Mouse (Mus musculus) CD8-positive naive resting alpha-beta T cell, adult 2 months (primary cell): ENCODE data around the gene Rpia.
"Not testable (repeated sequence)": the region's sequence is repeated elsewhere in the genome, so short reads cannot be mapped to it uniquely, and the experiment has no call there.

Source experiments
- DNase-seq, 2 experiments: peaks; one replicate each; pipeline ENCODE4 v3.0.0; 2022; ENCODE audit warnings: low read depth in 2 of 2, low spot score in 2 of 2

Gene Rpia

DNA sequence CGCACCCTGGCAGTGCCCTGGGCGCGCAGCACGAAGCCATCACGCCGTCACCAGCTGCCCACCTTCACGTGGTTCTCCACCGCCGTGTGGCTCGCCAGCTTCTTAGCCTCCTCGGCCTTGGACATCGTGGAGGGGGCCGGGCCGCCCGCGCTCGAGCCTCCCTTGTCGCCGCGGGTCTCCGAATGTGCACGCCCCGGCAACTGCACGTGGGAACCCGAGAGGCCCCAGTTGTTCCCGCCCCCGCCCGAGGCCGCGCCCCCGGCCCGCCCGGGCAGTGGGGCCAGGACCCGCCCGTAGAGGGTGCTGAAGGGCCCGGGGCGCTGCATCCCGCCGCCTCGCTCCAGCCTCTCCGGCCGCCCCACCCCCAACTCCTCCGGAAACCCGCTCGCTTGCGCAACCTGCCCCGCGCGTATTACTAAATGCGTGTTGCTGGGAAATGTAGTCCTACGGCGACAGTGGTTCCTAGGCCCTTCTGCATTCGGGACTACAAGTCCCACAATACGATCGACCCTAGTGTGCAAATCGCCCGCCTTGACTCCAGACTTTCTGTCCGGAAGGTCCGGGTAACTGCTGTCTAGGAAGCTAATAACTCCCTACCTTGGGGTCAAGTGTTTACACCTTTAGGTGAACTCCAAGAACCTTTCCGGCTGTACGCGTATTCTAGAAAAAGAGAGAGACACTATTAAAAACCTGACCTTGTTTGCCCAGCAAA, at the start of gene Rpia:
Rpia (minus strand) TSS at position 409 of the 712 bp plus-strand sequence.
- DNase-seq, result peak; percentile 89 to 91

DNA sequence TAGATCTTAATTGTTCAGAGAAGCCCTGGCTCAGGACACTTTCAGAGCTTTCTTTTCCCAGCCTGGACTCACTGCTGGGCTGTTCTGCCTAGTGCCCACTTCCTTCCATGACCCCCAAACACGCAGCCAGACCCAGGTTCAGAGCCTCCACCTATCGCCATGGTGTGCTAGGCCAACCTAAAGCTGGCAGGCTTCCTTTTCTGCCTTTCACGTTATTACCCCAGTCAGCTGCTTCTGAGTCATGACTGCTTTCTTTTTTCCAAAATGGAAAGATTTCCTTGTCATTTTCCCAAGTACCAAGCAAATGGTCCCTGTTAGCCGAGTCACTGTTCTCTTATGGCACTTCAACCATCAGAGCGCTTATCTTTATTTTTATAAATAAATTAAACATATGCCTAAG, 48.2 kb upstream of the Rpia start:
- DNase-seq, result no peak

DNA sequence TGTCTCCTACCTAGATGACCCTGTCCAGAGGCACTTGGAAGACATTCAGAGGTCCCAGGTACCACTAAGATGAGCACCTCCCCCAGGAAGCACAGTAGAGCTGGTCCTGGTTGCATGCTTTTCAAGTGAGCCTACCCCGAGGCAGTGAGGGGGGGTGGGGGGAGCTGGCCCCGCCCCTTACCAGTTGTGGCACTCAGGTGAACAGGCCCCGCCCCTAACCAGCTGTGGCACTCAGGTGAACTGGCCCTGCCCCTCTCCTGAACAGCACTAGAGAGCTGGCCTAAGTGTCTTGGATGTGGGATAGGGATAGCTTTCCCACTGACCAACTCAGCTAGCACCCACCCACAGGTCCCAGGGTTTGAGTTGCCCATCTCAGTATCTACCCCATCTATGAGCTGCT, 46.5 kb upstream of the Rpia start:
- no peak for DNase-seq

DNA sequence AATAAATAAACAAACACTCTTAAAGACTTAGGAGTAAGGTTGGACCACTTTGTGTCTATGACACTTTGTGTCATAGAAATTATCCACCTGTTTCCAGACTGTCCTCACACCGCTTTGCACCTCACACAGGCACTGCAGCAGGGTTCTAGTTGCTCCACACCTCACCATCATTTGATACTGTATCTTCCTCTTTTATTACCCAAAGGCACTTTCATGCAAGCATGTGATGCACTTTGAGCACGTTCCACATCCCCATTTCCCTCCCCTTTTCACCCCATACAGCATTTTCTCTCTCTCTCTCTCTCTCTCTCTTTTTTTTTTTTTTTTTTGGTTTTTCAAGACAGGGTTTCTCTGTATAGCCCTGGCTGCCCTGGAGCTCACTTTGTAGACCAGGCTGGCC, 45.3 kb upstream of the Rpia start:
- no peak for DNase-seq

DNA sequence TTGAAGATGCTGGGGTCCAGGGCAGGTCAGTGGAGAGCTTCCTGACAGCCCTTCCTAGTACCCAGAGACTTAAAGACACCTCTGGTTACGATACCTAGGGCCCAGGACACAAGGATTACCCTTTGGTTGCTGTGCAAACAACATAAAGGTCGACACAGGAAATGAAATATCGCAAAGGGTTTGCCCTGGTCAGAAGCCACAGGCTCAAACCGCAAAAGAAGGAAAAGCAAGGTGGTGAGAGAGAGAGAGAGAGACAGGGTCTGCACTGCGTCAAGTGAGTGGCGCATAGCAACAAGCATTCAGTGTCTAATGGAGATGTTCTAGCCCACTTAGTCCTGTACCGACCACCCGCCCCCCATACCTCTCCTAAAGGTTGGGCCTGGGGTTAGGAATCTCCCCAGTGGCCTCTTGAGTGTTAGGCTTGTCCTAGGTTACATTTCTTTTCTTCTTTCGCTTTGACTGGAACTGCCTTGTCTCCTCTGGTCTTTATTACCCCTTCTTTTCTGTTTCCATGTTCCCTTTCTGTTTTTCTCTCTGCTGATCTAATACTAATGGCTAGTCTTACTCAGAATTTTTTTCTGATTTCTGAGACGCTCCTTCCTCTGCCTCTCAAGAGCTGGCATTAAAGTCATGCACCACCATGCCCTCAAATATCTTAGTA, 39.3 kb upstream of the Rpia start:
- DNase-seq, result no peak

DNA sequence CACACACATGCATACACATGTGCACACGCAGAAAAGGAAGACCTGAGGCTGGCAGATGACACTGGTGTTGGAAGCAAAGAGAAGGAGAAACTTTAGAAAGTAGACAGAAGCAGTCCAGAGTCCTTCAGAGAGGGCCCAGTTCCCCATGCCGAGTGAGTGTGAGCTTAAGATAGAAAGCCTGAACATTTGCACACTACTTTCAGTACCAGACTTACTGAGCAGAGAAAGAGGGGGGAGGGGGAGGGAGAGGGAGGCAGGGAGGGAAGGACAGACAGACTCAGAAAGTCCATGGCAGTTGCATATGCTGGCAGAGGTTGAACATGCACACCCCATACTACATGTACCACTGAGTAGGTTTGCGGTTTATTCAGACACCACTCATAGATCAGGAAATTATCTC, 38.5 kb upstream of the Rpia start:
- no peak for DNase-seq

DNA sequence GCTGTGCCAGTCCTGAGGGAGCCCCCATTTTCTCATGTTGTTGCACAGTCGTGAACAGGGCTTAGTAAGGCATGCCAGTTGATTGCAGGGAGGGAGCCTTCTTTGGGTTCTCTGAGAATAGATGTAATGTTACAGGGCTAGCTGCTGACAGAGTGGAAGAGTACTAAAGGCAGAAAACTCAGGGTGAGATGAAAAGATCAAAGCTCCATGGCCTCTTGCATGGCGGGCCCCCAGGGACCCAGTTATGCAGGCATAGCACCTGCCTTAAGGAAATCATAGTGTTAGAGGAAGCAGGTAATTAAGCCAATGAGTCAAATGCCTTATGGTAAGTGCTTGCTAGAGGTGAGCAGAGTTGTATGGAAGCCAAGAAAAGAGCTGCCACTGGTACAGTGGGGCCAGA, 37.4 kb upstream of the Rpia start:
- no peak for DNase-seq

DNA sequence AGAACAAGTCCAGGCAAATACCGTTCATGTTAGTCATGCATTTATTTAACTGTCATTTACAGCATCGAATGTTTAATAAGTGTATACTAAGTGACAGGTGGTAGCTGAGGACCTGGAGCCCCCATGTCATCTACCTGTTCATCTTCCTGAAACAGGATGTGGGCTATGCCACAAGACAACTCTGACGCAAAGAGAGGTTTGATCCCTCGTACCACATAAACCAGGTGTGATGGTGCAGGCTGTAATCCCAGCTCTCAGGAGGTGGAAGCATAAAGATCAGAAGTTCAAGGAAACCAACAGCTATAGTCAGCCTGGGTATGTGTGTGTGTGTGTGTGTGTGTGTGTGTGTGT, 32.9 kb upstream of the Rpia start:
- peak; percentile 90 to 91 for DNase-seq

DNA sequence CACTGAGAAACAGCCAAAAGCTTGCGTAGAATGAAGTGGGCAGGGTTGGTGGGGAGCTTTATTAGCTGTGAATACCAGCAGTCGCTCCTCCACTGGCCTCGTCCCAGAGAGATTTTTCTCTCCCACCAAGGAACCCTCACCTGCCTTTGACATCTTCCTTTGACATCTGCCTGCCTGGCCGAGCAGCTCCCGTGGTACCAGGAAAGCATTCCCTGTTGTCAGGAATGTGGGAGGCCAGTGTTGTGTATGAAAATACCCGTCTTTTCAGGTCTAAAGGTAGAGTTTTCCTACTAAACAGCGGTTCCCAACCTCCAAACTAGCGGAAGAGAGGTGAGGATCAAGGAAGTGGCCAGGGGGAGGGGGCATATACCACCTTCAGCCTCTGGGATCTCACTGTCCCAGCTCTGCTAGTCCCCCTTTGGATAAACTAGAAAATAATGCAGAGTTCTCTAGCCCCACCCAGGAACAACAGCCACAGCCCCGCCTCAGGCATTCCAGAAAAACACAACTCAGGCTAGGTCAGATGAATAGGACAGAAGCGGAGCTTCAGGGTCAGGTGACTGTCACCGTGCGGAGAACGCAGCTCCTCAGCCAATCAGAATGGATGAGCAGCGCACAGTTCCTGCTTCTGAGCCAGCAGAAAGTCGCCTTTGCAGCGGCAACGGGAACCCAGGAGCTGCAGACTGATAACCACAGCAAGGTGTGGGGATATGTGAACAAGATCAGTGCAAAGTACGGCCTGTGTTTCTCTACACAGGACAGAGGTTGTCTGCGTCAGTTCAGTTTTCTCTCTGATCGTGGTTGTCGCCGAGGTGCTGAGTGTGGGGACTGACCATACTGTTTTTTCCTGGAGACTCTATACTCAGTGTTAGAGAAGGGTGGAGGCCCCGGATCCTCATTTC, 32.3 kb upstream of the Rpia start:
- DNase-seq, result peak in 1 of 2 experiments; percentile 80

DNA sequence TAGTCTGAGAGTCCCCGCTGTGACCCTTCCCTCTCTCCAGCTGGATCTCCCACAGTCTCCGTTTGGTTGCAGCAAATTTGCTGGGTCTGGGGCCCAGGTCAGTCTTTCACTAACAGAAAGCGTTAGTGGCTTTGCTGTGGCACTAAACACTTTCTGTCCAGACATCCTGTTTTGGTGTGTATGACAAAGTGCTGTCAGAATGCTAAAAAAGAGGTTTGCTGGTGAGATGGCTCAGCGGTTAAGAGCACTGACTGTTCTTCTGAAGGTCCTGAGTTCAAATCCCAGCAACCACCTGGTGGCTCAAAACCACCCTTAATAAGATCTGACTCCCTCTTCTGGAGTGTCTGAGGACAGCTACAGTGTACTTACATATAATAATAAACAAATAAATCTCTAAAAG, 31.2 kb upstream of the Rpia start:
- DNase-seq, result not testable (repeated sequence)

DNA sequence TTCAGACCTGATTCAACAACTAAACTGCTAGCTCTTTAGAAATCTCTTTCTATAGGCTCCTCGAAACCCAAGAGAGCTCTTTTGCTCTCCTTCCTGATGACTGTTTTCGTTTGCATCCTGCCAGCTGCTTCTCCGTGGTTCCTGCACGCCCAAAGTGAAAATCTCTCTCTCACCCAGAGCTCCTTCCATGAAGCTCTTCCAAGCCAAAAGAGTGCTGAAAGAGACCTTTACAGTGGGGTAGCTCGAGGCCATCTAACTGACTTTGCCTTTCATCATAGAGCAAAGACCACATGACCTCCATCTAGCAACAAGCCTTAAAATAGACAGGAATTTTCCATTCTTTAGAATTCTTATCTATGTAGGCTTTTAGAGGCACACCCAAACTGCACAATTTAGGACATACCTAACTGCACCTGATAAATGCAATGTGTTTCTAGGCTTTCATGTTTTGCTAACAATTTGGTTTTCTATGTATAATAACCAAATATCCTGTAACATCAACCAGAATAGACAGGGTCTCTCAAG, 30.4 kb upstream of the Rpia start:
- DNase-seq, result no peak

DNA sequence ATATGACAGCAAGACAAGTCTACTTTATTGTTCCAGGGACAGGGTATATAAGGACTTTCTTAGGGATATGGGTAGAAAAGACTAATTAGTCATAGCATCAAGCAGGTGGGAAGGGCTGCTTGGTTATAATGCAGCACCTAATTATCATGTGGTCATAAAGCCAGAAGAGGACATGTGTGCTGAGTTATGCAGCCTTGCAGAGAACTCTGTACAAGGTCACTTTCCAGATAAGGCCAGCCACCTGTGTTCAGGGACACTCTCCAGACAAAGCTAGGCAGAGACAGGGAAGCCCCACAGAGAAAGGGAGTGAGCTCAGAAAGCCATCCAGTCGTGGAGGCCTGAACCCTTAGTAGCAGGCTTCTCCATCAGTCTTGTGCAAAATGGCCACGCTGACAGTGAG, 29.5 kb upstream of the Rpia start:
- no peak for DNase-seq

DNA sequence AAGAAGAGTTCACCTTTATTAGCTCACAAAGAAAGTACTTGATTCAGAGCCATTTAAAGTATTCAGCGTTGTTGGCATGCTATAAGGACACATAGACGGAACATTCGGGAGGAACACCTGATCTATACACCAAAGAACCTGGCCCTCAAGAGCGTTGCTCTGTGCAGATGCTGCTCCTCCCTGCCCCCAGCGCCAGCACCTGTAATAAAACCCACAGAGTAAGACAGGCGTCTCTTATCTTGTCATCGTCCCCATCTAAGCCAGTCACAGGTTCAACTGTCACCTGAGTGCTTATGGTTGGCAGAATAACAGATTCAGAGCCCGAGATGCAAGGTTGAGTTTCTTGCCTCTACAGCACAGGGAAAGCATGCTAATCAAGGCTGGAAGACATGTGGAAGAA, 23.4 kb upstream of the Rpia start:
- no peak for DNase-seq

DNA sequence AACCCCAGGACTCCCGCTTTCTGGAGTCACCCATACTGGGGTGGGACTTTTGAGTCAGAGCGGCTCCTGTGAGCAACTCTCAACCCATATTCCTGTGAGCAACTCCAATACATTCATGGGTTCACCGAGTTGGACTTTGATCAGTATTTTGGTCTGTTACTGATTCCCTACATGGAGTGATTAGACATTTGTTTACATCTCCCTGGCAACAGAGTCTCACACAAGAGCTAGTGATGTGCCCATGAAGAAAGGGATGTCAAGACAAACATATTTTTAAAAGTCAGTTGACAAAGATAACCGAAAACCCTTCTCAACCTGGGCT, 22.6 kb upstream of the Rpia start:
- no peak for DNase-seq

DNA sequence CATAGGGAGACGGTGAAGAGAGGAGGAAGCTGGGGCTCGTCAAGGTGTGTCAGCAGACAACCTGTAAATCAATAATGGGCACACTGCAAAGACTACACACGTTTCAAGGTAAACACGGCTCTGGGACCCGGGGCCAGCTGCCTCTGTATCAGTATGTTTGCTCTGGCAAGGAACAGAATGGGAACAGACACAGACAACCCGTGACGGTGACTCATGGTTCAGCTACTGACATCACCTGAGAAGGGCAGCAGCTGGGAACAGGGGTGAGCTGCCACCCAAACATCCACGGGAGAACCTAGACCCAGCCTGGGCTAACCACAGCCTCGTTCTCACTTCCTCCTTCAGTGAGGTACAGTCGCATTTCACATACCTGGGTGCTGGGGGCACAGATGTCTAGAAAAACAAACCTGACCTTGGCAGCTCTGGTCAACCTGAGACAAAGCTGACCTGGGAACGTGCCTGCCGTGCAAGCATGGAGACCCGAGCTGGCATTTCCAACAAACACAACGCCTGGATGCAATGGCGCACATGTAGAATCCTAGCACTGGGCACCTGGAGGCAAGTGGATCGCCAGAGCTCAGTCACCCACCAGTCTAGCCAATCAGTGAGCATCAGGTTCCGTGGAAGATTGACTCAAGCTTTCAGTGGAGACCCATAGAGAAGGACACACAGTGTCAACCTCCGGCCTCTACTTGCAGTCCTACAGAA, 22.0 kb upstream of the Rpia start:
- peak; percentile 70 to 80 for DNase-seq

DNA sequence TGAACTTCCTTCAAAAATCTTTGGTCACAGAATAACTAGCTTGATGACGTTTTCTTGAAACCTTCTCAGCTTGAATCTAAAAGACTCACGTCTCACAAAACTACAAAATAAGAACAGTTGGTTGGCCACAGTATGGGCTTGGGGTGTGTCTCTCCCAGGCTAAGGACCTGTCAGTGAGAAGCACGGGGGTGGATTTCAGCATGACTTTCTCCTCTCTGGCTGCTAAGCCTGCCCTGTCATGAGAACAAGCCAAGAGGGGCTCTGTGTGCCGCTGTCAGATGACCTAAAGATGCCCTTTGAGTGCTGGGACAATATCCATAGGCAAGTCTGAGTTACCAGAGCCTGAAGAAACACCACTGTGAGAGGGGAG, 20.5 kb upstream of the Rpia start:
- no peak for DNase-seq

DNA sequence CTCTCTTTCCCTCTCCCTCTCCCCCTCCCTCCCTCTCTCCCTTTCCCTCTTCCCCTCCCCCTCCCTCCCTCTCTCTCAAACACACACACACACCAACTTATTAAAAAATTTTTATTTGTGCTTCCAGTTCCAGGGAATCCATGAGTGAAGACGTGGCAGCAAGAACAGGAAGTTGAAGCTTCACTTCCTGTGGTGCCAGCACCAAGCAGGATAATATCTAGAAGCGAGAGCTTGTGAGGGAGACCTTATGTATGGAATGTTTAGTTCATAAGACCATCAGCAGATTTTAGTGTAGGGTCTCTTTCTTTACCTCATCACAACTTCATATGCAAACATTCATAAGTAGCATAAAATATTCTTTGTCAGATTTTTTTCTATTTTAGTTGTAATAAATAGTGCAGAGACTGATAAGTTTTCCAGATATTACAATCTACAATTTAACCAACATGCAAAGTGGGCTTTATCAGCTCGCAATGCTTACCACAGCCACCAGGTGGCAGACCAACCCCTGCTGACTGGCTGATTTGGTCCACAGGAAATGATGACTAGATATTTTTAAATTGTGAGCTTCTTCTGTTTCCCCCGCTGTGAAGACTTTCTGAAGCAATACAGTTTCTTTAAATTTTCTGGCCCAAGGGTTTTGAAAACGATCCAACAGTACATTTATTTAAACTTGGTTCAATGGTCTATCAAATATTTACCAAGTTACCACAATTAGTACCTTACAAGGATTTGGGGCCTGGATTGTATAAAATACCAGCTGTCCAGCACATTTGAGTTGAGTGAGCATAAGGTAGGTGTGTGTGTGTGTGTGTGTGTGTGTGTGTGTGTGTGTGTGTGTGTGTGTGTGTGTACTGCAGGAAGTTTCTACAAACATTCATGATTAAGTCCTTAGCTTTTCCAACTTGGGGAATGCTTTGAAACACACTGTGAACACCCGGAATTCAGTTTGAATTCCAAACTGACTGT, 19.8 kb upstream of the Rpia start:
- DNase-seq, result peak; percentile 80 to 86

DNA sequence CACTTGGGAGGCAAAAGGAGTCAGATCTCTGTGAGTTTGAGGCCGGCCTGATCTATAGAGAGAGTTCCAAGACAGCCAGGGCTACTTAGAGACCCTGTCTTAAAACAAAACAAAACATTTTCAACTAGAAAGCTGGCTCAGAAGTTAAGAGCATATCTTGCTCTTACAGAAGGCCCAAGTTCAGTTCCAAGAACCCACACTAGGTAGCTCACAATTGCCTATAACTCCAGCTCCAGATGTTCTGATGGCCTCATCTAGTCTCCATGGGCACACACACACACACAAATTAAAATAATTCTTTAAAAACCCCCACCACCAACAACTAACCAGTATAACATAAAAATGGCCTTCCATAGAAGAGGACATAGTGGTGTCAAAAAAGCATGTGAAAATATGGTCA, 18.5 kb upstream of the Rpia start:
- no peak for DNase-seq

DNA sequence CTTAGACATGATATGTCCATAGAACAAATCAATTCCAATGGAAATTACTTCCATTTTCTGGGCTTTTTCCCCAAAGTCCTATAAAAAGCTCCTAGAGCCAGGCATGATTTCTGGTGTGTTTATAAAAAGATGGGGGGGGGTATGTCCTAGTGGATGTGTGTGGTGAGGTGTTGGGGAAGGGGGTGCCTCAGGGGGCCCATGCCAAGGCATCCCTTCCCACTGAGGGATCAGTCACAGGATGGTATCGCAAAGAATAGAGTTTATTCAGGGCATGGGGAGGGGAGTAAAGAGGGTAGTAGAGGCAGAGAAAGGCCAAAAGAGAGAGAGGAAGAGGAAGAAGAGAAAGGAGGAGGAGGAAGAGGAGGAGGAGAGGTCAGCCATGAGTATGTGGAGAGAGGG, 14.5 kb upstream of the Rpia start:
- no peak for DNase-seq

DNA sequence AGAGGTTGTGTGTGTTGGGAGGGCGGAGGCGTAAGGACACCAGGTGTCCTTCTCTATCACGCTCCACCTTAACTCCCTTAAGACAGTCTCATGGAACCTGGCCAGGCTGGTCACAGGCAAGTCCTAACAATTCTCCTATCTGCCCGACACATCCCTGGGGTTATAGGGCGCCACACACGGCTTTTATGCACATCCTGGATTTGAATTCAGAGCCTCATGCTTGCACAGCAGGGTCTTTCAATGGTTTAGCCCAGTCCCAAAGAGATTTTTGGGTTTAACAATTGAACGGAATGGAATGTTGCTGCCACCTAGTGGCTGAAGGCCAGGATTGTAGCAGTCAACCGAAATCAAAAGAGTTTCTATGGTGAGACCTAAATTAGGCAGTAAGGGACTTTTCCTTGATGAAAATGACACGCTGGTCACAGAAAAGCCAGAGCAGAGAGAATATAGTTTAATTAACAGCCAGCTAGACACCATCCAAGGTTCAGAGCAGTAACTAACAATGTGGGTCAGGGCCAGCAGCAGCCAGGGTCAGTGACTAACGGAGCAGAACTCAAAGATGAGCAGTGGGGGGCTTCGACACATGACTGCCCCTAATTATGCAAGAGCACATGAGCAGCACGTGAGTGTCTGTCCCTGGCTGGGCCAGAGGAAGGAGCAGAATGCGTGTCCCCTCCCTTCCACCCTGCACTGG, 13.9 kb upstream of the Rpia start:
- peak; percentile 57 to 69 for DNase-seq
